Mouse (Mus musculus) gastrocnemius, postnatal 25 days (tissue): Measurements from ENCODE around the gene Matn3. TPM values are rescaled to one million over a fixed set of nuclear protein-coding genes. Genes with fewer than 3 reads are reported as not detected.
"Not testable (repeated sequence)": the region's sequence is repeated elsewhere in the genome, so short reads cannot be mapped to it uniquely, and the experiment has no call there.

Source experiments
- DNase-seq: peaks from one replicate; pipeline ENCODE4 v3.0.0; 2022
- total RNA-seq, 2 experiments: library from RNA; stranded (reverse); gene quantifications; 1 replicate in 1 of 2; 2 replicates in 1 of 2; pipeline ENCODE4 v1.2.3; 2021

Gene Matn3
- total RNA-seq, 2 experiments from 2014 or later, result 0.56 TPM; not detected in 1

GRCm38 (mm10) chr12:8935349-8935748 lies 12.4 kb upstream of the Matn3 start:
- DNase-seq, result no peak

DNA sequence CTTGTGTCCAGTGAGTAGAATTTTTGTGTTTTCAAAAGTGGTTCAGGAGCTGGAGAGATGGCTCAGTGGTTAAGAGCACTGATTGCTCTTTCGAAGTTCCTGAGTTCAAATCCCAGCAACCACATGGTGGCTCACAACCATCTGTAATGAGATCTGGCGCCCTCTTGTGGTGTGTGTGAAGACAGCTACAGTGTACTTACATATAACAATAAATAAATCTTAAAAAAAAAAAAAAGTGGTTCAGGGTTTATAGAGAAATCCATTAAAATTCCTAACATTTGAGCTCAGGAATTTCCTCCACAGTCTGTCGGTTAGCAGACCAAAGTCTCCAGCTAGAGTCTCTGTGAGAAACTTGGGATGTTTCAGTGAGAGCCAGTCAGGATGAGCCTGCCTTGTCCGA lies 11.5 kb upstream of the Matn3 start:
- DNase-seq, result not testable (repeated sequence)

GRCm38 (mm10) chr12:8939490-8939889 lies 8.2 kb upstream of the Matn3 start:
- DNase-seq, result no peak

DNA sequence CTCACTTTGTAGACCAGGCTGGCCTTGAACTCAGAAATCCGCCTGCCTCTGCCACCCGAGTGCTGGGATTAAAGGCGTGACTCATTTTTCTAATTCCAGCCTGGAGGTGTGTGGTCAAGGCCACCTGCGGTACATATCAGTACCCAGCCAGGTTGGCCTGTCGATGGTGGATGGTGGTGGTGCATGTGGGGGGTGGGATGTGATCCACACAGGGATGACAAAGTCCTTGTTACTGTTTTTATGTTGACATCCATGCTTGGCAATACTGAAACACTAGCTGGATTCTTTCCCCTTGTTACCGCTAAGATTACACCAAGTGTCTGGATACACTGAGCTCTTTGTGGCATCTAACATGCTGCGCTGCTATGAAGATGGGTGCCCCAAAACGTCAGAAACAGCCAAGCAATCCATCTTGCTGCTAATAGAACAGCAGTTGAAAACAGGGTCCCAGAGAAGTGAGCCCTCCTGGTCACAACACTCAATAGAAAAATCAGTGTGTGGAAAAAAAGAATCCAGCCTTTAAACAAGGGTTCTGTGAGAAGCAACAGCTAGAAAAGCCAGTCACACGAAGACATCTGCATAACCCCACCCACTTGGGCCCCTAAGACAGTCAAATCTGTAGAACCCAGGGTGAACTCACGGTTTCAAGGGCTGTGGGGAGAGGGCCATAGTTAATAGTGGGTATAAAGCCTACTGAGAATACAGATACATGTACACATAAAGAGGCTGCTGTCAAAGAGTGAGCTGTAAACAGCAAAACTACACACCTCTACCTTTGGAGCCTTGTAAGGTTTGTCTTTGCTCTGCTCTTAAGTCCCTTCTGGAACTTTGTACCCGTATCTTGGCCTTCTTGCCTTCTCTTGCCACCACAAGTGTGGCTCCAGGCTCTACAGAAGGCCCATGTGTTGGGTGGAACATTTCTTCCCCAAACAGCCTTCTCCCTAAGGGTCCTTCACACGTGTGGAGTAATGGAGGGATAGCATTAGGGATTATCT lies 7.4 kb upstream of the Matn3 start:
- DNase-seq, result no peak

- DNase-seq, result no peak
Measured at GRCm38 (mm10) chr12:8941131-8941615, 6.6 kb upstream of the Matn3 start.

DNA sequence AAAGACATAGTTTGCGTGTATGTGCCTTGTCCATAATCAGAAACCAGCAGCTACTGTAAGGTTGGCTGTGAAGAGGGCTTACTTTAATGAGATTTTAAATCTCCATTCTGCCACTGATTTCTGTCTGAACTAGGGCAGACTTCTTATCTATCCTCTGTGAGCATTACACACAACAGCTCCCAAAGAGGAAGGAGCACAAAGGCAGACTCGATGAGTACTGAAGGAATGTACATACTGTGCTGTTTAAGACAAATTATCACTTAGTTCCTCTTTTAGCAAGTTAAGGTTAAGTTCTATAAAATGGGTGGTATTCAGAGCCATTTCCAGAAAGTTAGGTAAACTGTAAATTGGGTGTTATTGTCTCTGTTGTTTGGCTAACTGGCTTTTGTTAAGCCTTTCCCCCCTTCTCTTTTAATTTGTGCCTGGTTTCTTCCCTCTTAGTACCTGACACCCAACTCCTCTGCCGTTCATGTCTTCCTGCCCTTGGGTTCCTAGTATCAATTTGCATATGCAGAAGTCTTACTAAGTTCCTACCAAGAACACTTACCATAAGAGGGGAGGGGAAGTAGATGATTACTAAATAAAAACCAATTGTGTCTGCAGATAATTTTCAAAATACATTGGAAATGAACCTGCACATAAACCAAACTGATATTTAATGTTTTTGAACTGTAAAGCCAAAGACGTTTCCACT lies 5.9 kb upstream of the Matn3 start:
- DNase-seq, result no peak

GRCm38 (mm10) chr12:8947163-8947562 lies 566 bp upstream of the Matn3 start:
- DNase-seq, result no peak

DNA sequence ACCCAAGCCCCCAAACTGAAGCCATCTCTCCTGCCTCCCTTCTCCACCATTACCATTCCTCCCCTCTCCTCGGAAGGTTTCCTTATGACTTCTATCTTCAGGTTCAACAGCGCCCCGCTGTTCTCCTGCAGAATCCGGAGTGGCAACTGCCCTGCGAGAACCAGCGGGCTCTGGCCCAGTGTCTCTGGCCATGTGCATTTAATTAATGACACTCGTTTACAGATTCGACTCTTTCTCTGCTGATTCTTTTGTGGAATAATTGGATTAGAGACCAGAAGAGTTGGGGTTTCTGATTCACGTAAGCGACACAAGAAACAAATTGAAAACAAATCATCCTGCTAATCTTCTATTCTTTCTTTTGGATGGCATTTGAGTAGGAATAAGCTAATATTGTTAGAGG lies 5.4 kb downstream of the Matn3 start:
- DNase-seq, result no peak

DNA sequence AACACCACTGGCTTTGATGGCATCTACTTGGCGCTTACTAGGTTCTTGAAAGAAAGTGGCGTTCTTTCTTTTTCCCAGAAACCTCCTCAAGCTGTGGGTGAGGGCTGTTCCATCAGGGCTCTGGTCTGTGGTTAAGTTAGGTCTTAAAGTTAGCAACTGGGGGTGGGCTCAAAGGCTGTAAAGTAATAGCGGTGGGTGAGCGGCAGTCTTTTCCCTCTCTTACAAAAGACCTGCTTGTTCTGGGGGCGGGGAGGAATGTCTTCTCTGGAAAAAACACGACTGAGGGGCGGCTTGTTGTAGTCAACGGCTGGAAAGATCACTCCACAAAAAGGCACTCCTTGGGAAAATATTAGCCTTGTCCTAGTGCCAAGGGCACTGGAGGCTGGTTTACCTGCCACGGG lies 6.4 kb downstream of the Matn3 start:
- DNase-seq, result no peak

DNA sequence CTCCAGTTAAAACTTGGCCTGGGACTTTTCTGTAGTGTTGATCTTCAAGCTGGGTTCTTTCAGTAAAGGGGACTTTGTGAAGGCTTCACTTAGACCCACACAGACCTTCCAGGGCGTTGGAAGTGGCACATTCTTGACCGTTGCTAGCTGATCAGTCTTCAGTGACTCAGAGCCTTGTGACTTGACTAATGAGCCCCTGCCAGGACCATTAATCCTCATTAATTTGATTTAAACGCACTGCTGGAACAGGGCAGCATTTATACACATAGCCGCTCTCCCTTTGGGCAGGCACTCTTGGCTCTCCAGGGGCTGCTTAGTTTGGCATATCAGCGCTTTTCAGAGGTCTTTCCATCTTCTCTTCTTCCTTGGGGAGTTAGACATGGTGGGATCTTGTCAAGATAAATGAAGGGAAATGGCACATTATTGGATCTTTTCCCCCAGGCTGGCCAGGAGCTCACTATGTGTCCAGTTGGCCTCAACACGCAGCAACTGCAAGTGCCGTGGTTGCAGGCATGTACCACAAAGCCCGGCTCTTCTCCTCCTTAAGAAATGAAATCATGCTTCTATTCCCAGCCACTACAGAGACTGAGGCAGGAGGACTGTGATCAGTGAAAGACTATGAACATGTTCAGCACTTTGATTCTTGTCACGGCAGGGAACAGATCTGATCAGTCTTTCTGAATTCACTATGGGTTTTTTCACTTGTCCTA lies 14.0 kb downstream of the Matn3 start:
- no peak for DNase-seq

- peak; percentile 83 for DNase-seq
Measured at GRCm38 (mm10) chr12:8969828-8970227, 22.1 kb downstream of the Matn3 start.

DNA sequence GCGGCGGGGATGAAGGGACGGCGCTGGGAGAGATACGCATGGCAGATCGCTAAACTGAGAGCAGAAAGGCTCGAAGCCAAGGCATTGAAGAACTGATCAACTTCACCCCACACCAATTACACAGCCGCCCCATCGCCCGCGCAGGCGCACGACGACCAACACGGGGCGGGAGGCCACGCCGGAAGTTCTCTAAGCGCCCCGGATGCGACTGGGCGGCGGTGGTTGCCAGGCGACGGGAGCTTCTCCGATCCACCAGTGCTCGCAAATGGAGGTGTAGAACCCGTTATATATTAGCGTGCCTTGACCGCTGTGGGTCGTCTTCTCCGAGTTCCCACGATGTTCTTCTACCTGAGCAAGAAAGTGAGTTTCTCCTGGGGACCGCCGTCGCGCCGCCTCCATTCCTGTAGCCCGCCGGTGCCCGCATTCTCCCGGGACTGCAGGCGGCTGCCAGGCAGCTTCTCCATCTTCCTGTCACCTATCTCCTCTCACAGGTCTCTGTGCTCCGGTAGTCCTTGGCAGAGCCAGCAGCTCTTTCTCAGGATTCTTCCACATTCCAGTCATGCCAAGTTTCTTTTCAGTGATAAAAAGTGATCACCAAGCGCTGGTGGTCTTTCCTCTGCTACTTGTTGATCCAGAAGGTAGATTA lies 26.2 kb downstream of the Matn3 start, which contains the start of gene Wdr35:
TSS of gene Wdr35 (plus strand) at position 73 of the 646 bp plus-strand sequence.
- peak; percentile 89 for DNase-seq

GRCm38 (mm10) chr12:8975076-8975475 lies 27.3 kb downstream of the Matn3 start:
- no peak for DNase-seq

GRCm38 (mm10) chr12:8993231-8993630 lies 45.5 kb downstream of the Matn3 start:
- no peak for DNase-seq

DNA sequence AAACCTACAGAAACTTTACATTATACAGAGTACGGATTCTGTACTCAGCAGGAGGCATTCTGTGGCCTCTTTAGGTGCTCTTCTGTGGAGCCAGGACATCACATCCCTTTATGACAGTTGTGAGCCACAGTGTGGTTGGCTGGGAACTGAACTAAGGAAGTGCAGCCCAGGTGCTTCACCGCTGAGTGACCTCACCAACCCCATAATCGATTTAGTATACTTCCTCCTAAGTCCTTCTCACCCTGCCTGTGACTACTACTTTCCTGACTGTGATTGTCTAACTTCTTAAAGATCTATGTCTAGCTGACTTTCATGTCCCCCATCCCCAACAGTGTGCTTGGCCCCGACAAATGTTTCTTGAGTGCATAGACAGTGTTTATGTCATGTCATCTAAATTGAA lies 50.6 kb downstream of the Matn3 start:
- DNase-seq, result no peak

- peak; percentile 21 for DNase-seq
Measured at GRCm38 (mm10) chr12:9002038-9002648, 54.4 kb downstream of the Matn3 start.

GRCm38 (mm10) chr12:9007146-9007545 lies 59.4 kb downstream of the Matn3 start:
- DNase-seq, result no peak

DNA sequence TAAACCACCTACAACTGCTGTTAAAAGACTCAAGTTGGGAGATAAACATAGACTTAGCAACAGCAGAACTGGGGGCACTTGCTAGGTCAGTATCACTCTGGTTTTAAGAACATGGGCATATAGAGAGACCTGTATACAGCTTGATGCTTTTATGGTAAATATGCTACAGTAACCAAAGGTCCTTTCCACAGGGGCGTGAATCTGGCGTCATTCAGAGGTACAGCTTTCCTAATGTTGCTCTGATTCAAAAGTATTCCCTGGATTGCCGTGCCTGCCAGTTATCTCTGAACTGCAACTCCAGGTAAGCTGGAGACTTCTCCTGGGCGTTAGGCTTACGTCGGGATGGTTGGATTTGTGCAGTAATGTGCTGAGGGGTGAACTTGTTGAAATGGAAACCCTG lies 60.1 kb downstream of the Matn3 start:
- DNase-seq, result no peak

GRCm38 (mm10) chr12:9010311-9010710 lies 62.6 kb downstream of the Matn3 start:
- DNase-seq, result no peak

DNA sequence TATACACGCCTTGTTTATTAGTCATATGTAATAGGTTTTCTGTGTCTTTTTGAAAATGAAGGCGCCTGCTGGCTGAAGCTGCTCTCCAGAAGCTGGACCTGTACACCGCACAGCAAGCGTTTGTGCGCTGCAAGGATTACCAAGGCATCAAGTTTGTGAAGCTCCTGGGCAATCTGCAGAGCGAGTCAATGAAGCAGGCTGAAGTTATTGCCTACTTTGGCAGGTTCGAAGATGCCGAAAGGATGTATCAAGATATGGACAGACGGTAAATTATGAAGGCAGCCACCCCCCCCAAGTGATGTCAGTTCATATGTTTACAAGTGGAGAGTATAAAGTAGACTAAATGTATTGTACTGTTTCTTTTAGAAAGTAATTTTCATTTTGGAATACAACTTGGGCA lies 68.6 kb downstream of the Matn3 start:
- no peak for DNase-seq

- DNase-seq, result no peak
Measured at GRCm38 (mm10) chr12:9020431-9020830, 72.7 kb downstream of the Matn3 start.
